Mouse (Mus musculus): ENCODE results near the gene Kifc5b. TPM values are rescaled to one million over a fixed set of nuclear protein-coding genes. Genes with fewer than 3 reads are reported as not detected.

The Kifc5b gene
- polyA plus RNA-seq, 1 experiment from 2014 or later, result 6.8 TPM

DNA sequence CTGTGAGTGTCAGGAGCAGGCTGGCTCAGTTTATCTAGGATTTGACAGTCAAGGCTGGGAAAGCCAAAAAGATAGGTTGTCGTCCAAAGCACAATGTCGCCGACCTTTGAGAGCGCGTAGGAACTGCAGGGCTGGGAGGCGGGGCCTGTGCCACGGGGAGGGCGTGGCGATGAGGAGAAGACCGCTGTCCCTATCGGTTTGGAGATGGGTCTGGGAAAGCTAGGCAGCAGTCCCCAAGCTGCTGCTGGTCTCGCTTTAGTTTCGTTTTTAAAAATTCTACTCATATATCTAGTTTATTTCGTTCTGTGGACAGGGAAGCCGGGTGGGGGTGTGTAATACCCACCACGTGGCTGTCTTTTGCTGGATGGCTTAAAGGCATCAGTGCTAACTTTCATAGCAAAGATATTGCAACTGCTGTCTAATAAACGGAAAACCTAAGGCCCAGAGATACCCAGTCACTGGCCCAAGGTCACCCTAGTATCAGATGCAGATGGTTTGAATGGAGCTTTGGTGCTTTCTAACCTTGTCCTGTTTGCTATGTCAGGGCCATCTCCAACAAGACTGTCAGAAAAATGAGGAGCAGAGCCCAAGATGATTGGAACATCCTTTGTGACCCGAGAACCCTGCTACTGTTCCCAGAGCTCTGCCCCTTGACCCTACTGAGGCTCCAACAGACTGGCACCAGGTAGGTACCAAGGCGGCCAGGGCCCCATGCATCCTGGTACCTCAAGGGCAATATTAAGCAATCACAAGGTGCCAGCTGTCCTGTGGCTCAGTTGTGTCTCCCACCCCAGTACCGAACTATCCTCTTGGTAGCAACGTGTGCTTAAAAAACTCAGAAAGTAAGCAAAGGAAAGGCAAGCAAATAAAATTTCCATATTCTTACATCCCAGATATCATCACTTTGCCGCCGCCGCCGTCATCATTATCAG lies 31.6 kb upstream of the Kifc5b start:
- peaks cover 2% of the 10 kb centered on the region; the same call in 1 of the 2 replicates for H3K27me3 ChIP-seq (replicated peaks; ENCODE audit: control insufficient read depth, insufficient read depth, low read length)
- no peak overlapping the region; the same call in 1 of the 2 replicates for H3K27ac ChIP-seq (ENCODE audit: low read length)
- peak overlapping the region; percentile 67 for H3K4me2 ChIP-seq (ENCODE audit: low read length)
- H3K36me3 ChIP-seq (ENCODE audit: control insufficient read depth, insufficient read depth), result no peaks in the 10 kb centered on the region
- peaks cover 20% of the 10 kb centered on the region for H3K4me1 ChIP-seq (replicated peaks; ENCODE audit: control insufficient read depth, insufficient read depth, low read length)
- peak overlapping the region; percentile 55 for H3K4me3 ChIP-seq (replicated peaks; ENCODE audit: low read length)
- WGBS, result 23% methylated on average over 25 of the region's 25 CpGs
- H3K9ac ChIP-seq (replicated peaks; ENCODE audit: low read depth, low read length), result peak overlapping the region; percentile 20
- peak; percentile 58 for ATAC-seq
- no peaks in the 10 kb centered on the region for H3K9me3 ChIP-seq (ENCODE audit: control insufficient read depth, low read length)

DNA sequence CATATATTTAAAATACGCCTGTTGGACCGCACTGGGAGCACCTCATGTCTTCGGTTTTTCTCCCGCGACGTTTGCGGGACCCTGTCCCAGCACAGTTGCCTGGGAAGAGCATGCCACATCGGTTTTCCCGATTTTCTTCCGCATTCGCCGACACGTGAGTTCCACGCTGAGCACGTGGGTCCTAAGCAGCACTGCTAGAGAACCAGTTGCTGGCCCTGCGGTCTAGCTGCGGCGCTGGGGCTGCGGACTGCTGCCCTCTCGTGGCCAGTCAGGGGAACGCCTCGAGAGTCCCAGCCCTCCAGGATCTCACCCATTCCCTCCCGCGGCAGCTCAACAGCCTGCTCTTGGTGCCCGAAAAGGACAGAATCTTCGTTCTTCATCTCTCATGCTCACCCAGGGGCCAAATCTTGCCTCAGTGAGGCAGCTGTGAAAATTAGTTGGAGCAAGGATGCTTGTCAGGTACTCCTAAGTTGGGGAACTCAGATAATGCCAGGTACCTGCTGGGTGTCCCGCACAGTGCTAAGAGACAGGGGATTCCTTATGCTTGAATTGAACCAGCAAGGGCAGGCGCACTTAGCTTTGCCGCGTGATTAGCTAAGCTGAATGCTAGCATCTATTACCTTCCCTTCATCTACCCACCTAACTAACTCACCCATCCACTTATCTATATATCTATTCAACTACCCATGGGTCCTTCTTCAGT lies 30.7 kb upstream of the Kifc5b start:
- 8% methylated on average over 30 of the region's 30 CpGs for WGBS

DNA sequence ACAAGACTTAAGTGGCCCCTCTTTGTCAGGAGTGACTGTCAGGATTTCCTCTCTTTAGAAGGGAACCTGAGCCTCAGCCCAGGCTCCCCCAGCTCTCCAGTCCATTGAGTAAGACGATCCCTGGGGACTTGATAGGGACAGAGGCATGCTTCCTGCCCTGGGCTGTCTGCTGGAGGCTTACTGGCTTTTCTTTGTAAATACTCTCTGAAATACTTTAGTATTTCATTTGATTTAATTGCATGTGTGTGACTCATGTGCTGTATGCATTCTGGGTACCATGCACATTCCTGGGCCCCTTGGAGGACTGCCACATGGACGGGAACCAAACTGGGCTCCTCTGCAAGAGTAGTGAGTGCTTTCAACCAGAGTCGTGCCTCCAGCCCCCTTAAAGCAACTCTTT lies 29.0 kb upstream of the Kifc5b start:
- no peak overlapping the region for H3K9ac ChIP-seq (replicated peaks; ENCODE audit: low read depth, low read length)
- WGBS, result 21% methylated on average over 3 of the region's 3 CpGs
- peaks cover 27% of the 10 kb centered on the region for H3K4me1 ChIP-seq (replicated peaks; ENCODE audit: control insufficient read depth, insufficient read depth, low read length)
- no peaks in the 10 kb centered on the region for H3K9me3 ChIP-seq (ENCODE audit: control insufficient read depth, low read length)
- no peak overlapping the region for H3K27ac ChIP-seq (ENCODE audit: low read length)
- H3K36me3 ChIP-seq (ENCODE audit: control insufficient read depth, insufficient read depth), result no peaks in the 10 kb centered on the region
- no peak overlapping the region for H3K4me2 ChIP-seq (ENCODE audit: low read length)
- no peak for ATAC-seq
- peaks cover 2% of the 10 kb centered on the region; the same call in 1 of the 2 replicates for H3K27me3 ChIP-seq (replicated peaks; ENCODE audit: control insufficient read depth, insufficient read depth, low read length)
- no peak overlapping the region for H3K4me3 ChIP-seq (replicated peaks; ENCODE audit: low read length)

More for the DNA sequence above, 30.7 kb upstream of the Kifc5b start:
- ATAC-seq, result peak; percentile 94
- Histone ChIP-seq H3K9ac (replicated peaks; ENCODE audit: low read depth, low read length) (peak overlapping the region; percentile 45), H3K4me3 (replicated peaks; ENCODE audit: low read length) (peak overlapping the region; percentile 55), H3K36me3 (ENCODE audit: control insufficient read depth, insufficient read depth) (no peaks in the 10 kb centered on the region), H3K4me2 (ENCODE audit: low read length) (peak overlapping the region; percentile 67), H3K4me1 (replicated peaks; ENCODE audit: control insufficient read depth, insufficient read depth, low read length) (peaks cover 20% of the 10 kb centered on the region), H3K27ac (ENCODE audit: low read length) (no peak overlapping the region; the same call in 1 of the 2 replicates), H3K27me3 (replicated peaks; ENCODE audit: control insufficient read depth, insufficient read depth, low read length) (peaks cover 2% of the 10 kb centered on the region; the same call in 1 of the 2 replicates), H3K9me3 (ENCODE audit: control insufficient read depth, low read length) (no peaks in the 10 kb centered on the region)

DNA sequence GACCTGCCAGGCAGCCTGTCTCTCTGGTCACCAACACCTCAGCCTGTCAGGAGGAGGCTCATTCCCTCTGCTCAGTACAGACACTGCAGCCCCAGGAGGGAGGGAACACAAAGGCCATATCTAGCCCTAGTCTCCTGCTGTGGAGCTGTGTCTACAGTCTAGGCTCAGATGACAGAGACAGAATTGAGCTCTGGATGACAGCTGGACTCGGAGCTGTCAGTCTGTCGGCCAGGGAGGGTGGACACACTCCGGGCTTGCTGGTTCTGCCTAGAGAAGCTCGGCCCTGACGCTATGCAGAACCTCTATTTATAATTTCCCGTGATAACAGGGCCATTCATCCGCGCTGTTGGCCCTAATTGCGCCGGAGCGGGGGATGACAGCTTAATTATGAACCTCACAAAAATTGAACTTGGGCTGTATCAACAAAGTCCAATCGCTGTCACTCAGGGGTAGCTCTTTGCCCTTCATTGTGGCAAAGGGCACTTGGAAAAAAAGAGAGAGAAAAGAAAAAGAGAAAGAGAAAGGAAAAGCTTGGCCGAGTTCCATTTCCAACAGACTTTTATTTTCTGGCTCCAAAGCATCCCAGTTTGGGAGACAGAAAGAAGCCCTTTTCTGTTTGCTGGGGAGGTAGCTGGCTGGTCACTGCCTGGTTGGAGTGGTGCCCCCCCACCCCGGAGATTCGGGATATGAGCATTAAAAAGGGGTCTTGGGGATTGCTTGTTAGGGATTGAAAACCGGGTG lies 24.1 kb upstream of the Kifc5b start:
- Histone ChIP-seq H3K9me3 (ENCODE audit: control insufficient read depth, low read length) (no peaks in the 10 kb centered on the region), H3K27me3 (replicated peaks; ENCODE audit: control insufficient read depth, insufficient read depth, low read length) (no peaks in the 10 kb centered on the region), H3K4me2 (ENCODE audit: low read length) (peak overlapping the region; percentile 16), H3K4me1 (replicated peaks; ENCODE audit: control insufficient read depth, insufficient read depth, low read length) (peaks cover 21% of the 10 kb centered on the region), H3K9ac (replicated peaks; ENCODE audit: low read depth, low read length) (0 out of 2 replicates have a peak overlapping the region, but pooled peaks have one; percentile 8), H3K4me3 (replicated peaks; ENCODE audit: low read length) (no peak overlapping the region), H3K27ac (ENCODE audit: low read length) (peak overlapping the region; percentile 72), H3K36me3 (ENCODE audit: control insufficient read depth, insufficient read depth) (no peaks in the 10 kb centered on the region)
- peak; percentile 73 for ATAC-seq
- 11% methylated on average over 16 of the region's 16 CpGs for WGBS

DNA sequence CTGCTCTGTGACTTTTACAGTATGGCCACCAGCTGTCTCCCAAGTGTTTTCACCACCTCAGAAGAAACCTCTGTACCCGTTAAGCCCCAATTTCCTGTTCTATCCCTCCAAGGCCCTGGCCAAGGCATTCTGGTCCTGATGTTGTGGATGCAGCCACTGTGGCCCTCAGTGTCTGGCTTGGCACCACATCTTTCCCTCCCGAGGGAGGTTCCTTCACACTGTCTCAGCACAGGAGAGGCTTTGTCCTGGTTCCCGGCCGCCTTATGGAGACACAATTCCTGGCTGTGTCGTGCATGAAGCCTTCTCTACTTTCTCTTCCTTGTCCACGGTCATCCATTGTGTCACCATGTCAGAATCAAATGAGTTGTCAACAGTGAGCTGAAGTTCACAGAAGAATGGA lies 23.4 kb upstream of the Kifc5b start:
- H3K27me3 ChIP-seq (replicated peaks; ENCODE audit: control insufficient read depth, insufficient read depth, low read length), result no peaks in the 10 kb centered on the region
- H3K36me3 ChIP-seq (ENCODE audit: control insufficient read depth, insufficient read depth), result no peaks in the 10 kb centered on the region
- H3K4me1 ChIP-seq (replicated peaks; ENCODE audit: control insufficient read depth, insufficient read depth, low read length), result peaks cover 21% of the 10 kb centered on the region
- H3K9ac ChIP-seq (replicated peaks; ENCODE audit: low read depth, low read length), result no peak overlapping the region
- ATAC-seq, result no peak
- H3K4me2 ChIP-seq (ENCODE audit: low read length), result no peak overlapping the region
- no peak overlapping the region for H3K4me3 ChIP-seq (replicated peaks; ENCODE audit: low read length)
- WGBS, result 35% methylated on average over 6 of the region's 6 CpGs
- H3K27ac ChIP-seq (ENCODE audit: low read length), result peak overlapping the region; percentile 66
- no peaks in the 10 kb centered on the region for H3K9me3 ChIP-seq (ENCODE audit: control insufficient read depth, low read length)

DNA sequence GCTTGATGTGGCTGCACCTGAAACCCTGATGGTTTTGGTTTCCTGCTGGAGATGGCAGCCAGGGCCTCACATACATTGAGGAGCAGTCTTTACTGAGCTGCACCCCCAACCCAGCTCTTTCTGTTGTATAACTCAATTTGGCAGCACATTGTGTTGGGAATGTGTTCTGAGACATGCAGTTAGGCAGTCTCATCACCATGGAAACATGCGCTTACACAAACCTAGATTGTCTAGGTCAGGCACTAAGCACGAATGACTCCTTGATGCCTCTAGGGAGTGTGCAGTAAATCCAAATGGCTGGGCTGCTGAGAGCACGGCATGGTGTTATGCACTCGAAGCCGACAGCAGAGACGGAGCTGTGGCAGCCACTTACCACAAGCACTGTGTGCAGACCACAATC lies 22.5 kb upstream of the Kifc5b start:
- WGBS, result 74% methylated on average over 6 of the region's 6 CpGs
- Histone ChIP-seq H3K4me3 (replicated peaks; ENCODE audit: low read length) (no peak overlapping the region), H3K27ac (ENCODE audit: low read length) (peak overlapping the region; percentile 66; the same call in 1 of the 2 replicates), H3K36me3 (ENCODE audit: control insufficient read depth, insufficient read depth) (no peaks in the 10 kb centered on the region), H3K4me1 (replicated peaks; ENCODE audit: control insufficient read depth, insufficient read depth, low read length) (peaks cover 21% of the 10 kb centered on the region), H3K27me3 (replicated peaks; ENCODE audit: control insufficient read depth, insufficient read depth, low read length) (no peaks in the 10 kb centered on the region), H3K9ac (replicated peaks; ENCODE audit: low read depth, low read length) (no peak overlapping the region), H3K4me2 (ENCODE audit: low read length) (no peak overlapping the region), H3K9me3 (ENCODE audit: control insufficient read depth, low read length) (no peaks in the 10 kb centered on the region)
- ATAC-seq, result 0 out of 2 replicates have a peak, but pooled peaks have one; percentile 34

DNA sequence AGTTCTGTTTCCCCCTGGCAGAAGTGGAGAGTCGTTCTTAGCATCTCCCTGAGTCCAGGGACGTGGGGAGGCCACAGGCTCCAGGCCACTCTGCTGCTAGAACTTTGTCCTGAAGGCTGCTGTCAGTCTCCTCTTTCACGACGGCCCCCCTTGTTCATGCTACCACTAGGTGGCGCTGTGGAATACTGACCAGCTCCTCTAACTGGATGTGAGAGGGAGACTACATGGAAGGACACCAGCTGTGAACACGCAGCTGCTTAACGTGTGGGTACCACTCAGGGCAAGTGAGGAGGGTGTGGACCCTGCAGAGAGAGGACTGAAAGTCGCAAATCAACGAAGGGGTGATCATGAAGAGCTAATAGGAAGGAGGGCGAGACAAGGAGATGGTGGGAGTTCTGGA lies 21.3 kb upstream of the Kifc5b start:
- H3K9me3 ChIP-seq (ENCODE audit: control insufficient read depth, low read length), result no peaks in the 10 kb centered on the region
- WGBS, result 12% methylated on average over 10 of the region's 10 CpGs
- no peak overlapping the region for H3K9ac ChIP-seq (replicated peaks; ENCODE audit: low read depth, low read length)
- H3K27me3 ChIP-seq (replicated peaks; ENCODE audit: control insufficient read depth, insufficient read depth, low read length), result no peaks in the 10 kb centered on the region
- ATAC-seq, result no peak
- H3K27ac ChIP-seq (ENCODE audit: low read length), result no peak overlapping the region
- H3K4me3 ChIP-seq (replicated peaks; ENCODE audit: low read length), result no peak overlapping the region
- H3K36me3 ChIP-seq (ENCODE audit: control insufficient read depth, insufficient read depth), result no peaks in the 10 kb centered on the region
- H3K4me2 ChIP-seq (ENCODE audit: low read length), result no peak overlapping the region
- H3K4me1 ChIP-seq (replicated peaks; ENCODE audit: control insufficient read depth, insufficient read depth, low read length), result peaks cover 21% of the 10 kb centered on the region

DNA sequence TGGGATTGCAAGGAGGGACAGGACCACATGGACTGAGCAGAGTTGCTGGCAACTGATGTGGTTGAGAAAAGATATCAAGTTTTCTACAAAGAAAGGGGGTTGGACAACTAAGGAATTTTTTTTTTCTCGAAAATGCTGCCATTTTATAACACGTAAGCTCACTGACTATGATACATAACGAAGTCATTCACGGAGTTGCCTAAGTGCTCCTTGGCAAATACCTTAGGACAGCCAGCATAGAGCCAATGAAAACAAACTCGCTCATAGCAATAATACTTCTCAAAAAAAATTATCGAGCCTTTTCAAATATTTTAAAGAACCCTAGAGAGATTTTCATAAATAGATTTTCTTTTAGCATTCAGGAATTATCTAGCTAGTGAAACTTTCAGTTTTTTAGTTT lies 16.0 kb upstream of the Kifc5b start:
- WGBS, result 84% methylated on average over 6 of the region's 6 CpGs
- Histone ChIP-seq H3K27ac (ENCODE audit: low read length) (no peak overlapping the region), H3K9ac (replicated peaks; ENCODE audit: low read depth, low read length) (no peak overlapping the region), H3K4me1 (replicated peaks; ENCODE audit: control insufficient read depth, insufficient read depth, low read length) (no peaks in the 10 kb centered on the region), H3K9me3 (ENCODE audit: control insufficient read depth, low read length) (no peaks in the 10 kb centered on the region), H3K27me3 (replicated peaks; ENCODE audit: control insufficient read depth, insufficient read depth, low read length) (no peaks in the 10 kb centered on the region), H3K36me3 (ENCODE audit: control insufficient read depth, insufficient read depth) (no peaks in the 10 kb centered on the region), H3K4me3 (replicated peaks; ENCODE audit: low read length) (no peak overlapping the region), H3K4me2 (ENCODE audit: low read length) (no peak overlapping the region)
- no peak for ATAC-seq

DNA sequence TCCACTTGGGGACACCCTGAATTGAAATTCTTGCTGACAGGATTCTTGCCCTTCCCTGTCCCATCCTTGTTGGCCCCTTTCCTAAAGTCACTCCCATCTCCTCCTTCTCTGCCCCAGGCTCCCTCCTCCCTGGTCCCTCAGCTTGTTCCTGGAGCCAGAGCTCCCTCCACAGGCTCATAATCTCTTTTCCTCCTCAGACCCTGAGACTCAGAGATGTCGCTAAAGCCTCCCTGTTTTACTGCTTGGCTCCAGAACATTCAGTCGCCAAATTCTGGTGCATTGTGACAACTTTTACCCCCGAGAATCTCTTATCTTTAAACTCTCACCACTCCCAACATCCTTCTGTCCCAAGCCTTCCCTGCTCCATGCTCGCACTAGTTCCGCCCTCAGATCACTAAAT lies 12.6 kb upstream of the Kifc5b start:
- 56% methylated on average over 5 of the region's 5 CpGs for WGBS
- no peak overlapping the region for H3K4me2 ChIP-seq (ENCODE audit: low read length)
- no peak for ATAC-seq

More for the DNA sequence above, 12.6 kb upstream of the Kifc5b start:
- Histone ChIP-seq H3K4me3 (replicated peaks; ENCODE audit: low read length) (no peak overlapping the region), H3K27me3 (replicated peaks; ENCODE audit: control insufficient read depth, insufficient read depth, low read length) (no peaks in the 10 kb centered on the region), H3K27ac (ENCODE audit: low read length) (no peak overlapping the region), H3K9me3 (ENCODE audit: control insufficient read depth, low read length) (no peaks in the 10 kb centered on the region), H3K36me3 (ENCODE audit: control insufficient read depth, insufficient read depth) (no peaks in the 10 kb centered on the region), H3K4me1 (replicated peaks; ENCODE audit: control insufficient read depth, insufficient read depth, low read length) (no peaks in the 10 kb centered on the region), H3K9ac (replicated peaks; ENCODE audit: low read depth, low read length) (no peak overlapping the region)
